Mouse (Mus musculus) spleen, adult 10 weeks (tissue): Measurements from ENCODE around the gene Gm21663. TPM values are rescaled to one million over a fixed set of nuclear protein-coding genes. Genes with fewer than 3 reads are reported as not detected.

Experiments
- polyA plus RNA-seq: library from polyadenylated mRNA; stranded (reverse); fragments of 350-450 nt; fragmentation: Illumina TruSeq; extraction: RNeasy Lipid Tissue Mini Kit (QIAGEN cat#74804); gene quantifications from one replicate; pipeline ENCODE4 v1.2.3, GENCODE M21; 2015; ENCODE audit warnings: low replicate concordance; ENCODE audit not compliant: insufficient read depth

The Gm21663 gene
- polyA plus RNA-seq, result not detected

GRCm38 (mm10) chr5:25942281-25942680, at the start of gene Gm21663:
Gm21663 (minus strand) TSS chr5:25942381.

DNA sequence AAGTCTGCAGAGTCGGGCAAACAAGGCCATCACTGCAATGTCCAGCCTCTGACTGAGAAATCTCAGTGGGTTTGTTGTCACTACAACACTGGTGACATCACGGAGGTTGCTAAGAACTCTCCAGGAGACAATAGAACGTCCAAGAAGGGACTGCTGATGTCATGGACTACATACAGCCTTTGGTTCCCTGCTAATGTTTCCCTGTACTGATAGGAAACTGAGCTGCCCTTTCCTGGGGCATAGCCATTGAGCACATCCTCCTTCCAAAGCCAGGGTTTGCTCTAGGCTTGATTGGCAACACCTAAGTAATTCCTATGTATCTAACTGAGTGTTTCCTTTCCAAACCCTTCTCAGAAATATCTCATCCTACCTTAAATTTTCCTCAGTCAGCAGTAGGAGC, 46.4 kb upstream of the Gm21663 start, which contains the start of gene Gm21698:
TSS of gene Gm21698 (minus strand) at position 101 of the 400 bp plus-strand sequence.

GRCm38 (mm10) chr5:25972563-25972962, 30.4 kb upstream of the Gm21663 start, which contains the start of gene Gm21680:
Gm21680 (minus strand) TSS chr5:25972663.

DNA sequence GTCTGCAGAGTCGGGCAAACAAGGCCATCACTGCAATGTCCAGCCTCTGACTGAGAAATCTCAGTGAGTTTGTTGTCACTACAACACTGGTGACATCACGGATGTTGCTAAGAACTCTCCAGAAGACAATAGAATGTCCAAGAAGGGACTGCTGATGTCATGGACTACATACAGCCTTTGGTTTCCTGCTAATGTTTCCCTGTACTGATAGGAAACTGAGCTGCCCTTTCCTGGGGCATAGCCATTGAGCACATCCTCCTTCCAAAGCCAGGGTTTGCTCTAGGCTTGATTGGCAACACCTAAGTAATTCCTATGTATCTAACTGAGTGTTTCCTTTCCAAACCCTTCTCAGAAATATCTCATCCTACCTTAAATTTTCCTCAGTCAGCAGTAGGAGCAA, 12.1 kb upstream of the Gm21663 start, which contains the start of gene Gm21671:
TSS of gene Gm21671 (minus strand) at position 101 of the 400 bp plus-strand sequence.

Other genes starting within 250 kb of the Gm21663 start
- gene Xrcc2, start 236.6 kb downstream of the Gm21663 start, polyA plus RNA-seq, result 5.7 TPM
- 2.5 TPM for gene Actr3b, start 182.4 kb downstream of the Gm21663 start, polyA plus RNA-seq
- gene Gm21671, start 12.0 kb upstream of the Gm21663 start, polyA plus RNA-seq, result not detected
- gene Gm21680, start 30.3 kb upstream of the Gm21663 start, polyA plus RNA-seq, result not detected
- not detected for gene Gm21698, start 46.3 kb upstream of the Gm21663 start, polyA plus RNA-seq
- gene Gm1979, start 62.4 kb upstream of the Gm21663 start, polyA plus RNA-seq, result not detected
- not detected for gene Gm5862, start 80.5 kb upstream of the Gm21663 start, polyA plus RNA-seq
- not detected for gene Speer4a, start 97.2 kb upstream of the Gm21663 start, polyA plus RNA-seq
- gene Gm7347, start 116.2 kb upstream of the Gm21663 start, polyA plus RNA-seq, result not detected
- not detected for gene Gm10471, start 146.9 kb upstream of the Gm21663 start, polyA plus RNA-seq
- not detected for gene 5031410I06Rik, start 163.0 kb upstream of the Gm21663 start, polyA plus RNA-seq
- not detected for gene Gm10220, start 179.0 kb upstream of the Gm21663 start, polyA plus RNA-seq